Mouse (Mus musculus) lung, embryonic 14.5 days (tissue): Measurements from ENCODE around the gene Tnfrsf19. TPM values are rescaled to one million over a fixed set of nuclear protein-coding genes. Genes with fewer than 3 reads are reported as not detected.

ENCODE experiments used
- ATAC-seq: fragments of 200-750 bp; cut with Nextera tagmentation; 2 replicates; pipeline ENCODE4 v1.8.0; 2017; ENCODE audit warnings: mild to moderate bottlenecking, moderate TSS enrichment, moderate library complexity; ENCODE audit not compliant: insufficient read depth
- DNase-seq: peaks from one replicate; pipeline ENCODE4 v3.0.0-alpha.2; 2015
- H3K27ac ChIP-seq: fragments of 300-500 bp; sonication (generic); 2 replicates; pipeline ENCODE4 v1.5.1; 2014; ENCODE audit warnings: low read depth, mild to moderate bottlenecking, moderate library complexity
- H3K27me3 ChIP-seq: fragments of 300-500 bp; sonication (generic); 2 replicates; pipeline ENCODE4 v1.6.1; 2014; ENCODE audit warnings: low read length, control low read depth; ENCODE audit not compliant: insufficient read depth
- H3K36me3 ChIP-seq: fragments of 300-500 bp; sonication (generic); 2 replicates; pipeline ENCODE4 v1.6.1; 2014; ENCODE audit warnings: control low read depth; ENCODE audit not compliant: insufficient read depth
- H3K4me1 ChIP-seq: fragments of 300-500 bp; sonication (generic); 2 replicates; pipeline ENCODE4 v1.6.1; 2014; ENCODE audit warnings: antibody characterized with exemption, control low read depth; ENCODE audit not compliant: insufficient read depth
- H3K4me2 ChIP-seq: fragments of 300-500 bp; sonication (generic); 2 replicates; pipeline ENCODE4 v1.6.1; 2014; ENCODE audit warnings: mild to moderate bottlenecking
- H3K4me3 ChIP-seq: fragments of 300-500 bp; sonication (generic); 2 replicates; pipeline ENCODE4 v1.5.1; 2014; ENCODE audit warnings: low read depth, low read length
- H3K9ac ChIP-seq: fragments of 300-500 bp; sonication (generic); 2 replicates; pipeline ENCODE4 v1.6.1; 2014
- H3K9me3 ChIP-seq: fragments of 300-500 bp; sonication (generic); 2 replicates; pipeline ENCODE4 v1.6.1; 2016; ENCODE audit warnings: low read depth, low read length, control low read depth
- CTCF ChIP-seq: IDR thresholded peaks from 2 replicates; pipeline ENCODE4 v1.5.1; 2016; ENCODE audit warnings: antibody characterized with exemption, low read depth
- WGBS: fragments of 180-500 bp; shearing (Covaris S2); extraction: QIAGEN DNeasy Blood & Tissue Kit; methylation state at CpG from one replicate; pipeline ENCODE4 v1.1.7; 2014; 5-methylcytosine and 5-hydroxymethylcytosine counted together
- polyA plus RNA-seq: library from polyadenylated mRNA; unstranded; fragments of >200 nt; fragmentation: Nextera tagmentation; extraction: Ambion mirVana; gene quantifications from 2 replicates; pipeline ENCODE4 v1.2.1, GENCODE M21; 2014

Gene Tnfrsf19
- polyA plus RNA-seq, 1 experiment from 2014 or later, result 159 TPM

GRCm38 (mm10) chr14:61003676-61004075, 42.6 kb downstream of the Tnfrsf19 start:
- 82% methylated on average over 6 of the region's 6 CpGs for WGBS
- Histone ChIP-seq H3K36me3 (peaks cover 43% of the 10 kb centered on the region), H3K4me2 (no peak overlapping the region), H3K27ac (no peak overlapping the region), H3K9ac (no peak overlapping the region), H3K9me3 (no peaks in the 10 kb centered on the region), H3K4me1 (no peaks in the 10 kb centered on the region), H3K27me3 (no peaks in the 10 kb centered on the region), H3K4me3 (no peak overlapping the region)
- ATAC-seq (no peak), DNase-seq (no peak)
- no peak for TF ChIP-seq CTCF

GRCm38 (mm10) chr14:61000072-61000471, 46.2 kb downstream of the Tnfrsf19 start:
- ATAC-seq, result no peak
- Histone ChIP-seq H3K9ac (no peak overlapping the region), H3K9me3 (no peaks in the 10 kb centered on the region), H3K4me3 (no peak overlapping the region), H3K4me2 (no peak overlapping the region), H3K4me1 (no peaks in the 10 kb centered on the region), H3K36me3 (peaks cover 52% of the 10 kb centered on the region), H3K27me3 (no peaks in the 10 kb centered on the region), H3K27ac (no peak overlapping the region)
- 82% methylated on average over 5 of the region's 5 CpGs for WGBS
- no peak for TF ChIP-seq CTCF
- DNase-seq, result no peak

DNA sequence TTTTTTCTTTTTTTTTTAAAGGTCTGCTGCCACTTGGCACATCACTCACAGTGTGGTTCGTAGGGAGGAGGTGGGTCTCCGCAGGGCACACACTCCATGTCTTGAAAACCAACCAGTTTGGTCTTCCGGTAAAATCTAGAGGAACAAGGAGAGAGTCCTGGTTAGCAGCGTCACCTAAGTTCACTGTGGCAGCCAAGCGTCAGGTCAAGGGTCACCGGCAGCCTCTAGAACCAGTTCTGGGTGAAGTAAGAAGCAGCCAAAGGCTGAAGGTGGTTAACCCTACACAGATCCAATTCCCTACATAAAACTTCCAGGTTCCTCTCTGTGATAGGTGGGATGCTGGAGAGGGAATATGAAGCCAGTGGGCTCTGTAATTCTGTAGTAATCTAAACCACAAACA, 49.7 kb downstream of the Tnfrsf19 start:
- WGBS, result 66% methylated on average over 6 of the region's 6 CpGs

GRCm38 (mm10) chr14:60993506-60993905, 52.8 kb downstream of the Tnfrsf19 start:
- Histone ChIP-seq H3K36me3 (peaks cover 30% of the 10 kb centered on the region), H3K27me3 (no peaks in the 10 kb centered on the region), H3K27ac (peak overlapping the region; percentile 6), H3K9me3 (no peaks in the 10 kb centered on the region), H3K4me1 (peaks cover 11% of the 10 kb centered on the region), H3K4me3 (no peak overlapping the region), H3K9ac (no peak overlapping the region), H3K4me2 (peak overlapping the region; percentile 14; the same call in 1 of the 2 replicates)
- no peak for TF ChIP-seq CTCF
- whole genome bisulfite sequencing, result 25% methylated on average over 10 of the region's 10 CpGs
- peak; percentile 84 for ATAC-seq
- peak; percentile 74 for DNase-seq

More for the DNA sequence above, 49.7 kb downstream of the Tnfrsf19 start:
- H3K4me3 ChIP-seq, result no peak overlapping the region
- H3K27me3 ChIP-seq, result no peaks in the 10 kb centered on the region
- no peak overlapping the region for H3K27ac ChIP-seq
- ATAC-seq, result no peak
- peaks cover 30% of the 10 kb centered on the region for H3K36me3 ChIP-seq
- no peak overlapping the region for H3K9ac ChIP-seq
- no peaks in the 10 kb centered on the region for H3K9me3 ChIP-seq
- H3K4me2 ChIP-seq, result no peak overlapping the region
- H3K4me1 ChIP-seq, result peaks cover 9% of the 10 kb centered on the region
- DNase-seq, result no peak
- no peak for TF ChIP-seq CTCF

- Histone ChIP-seq H3K27ac (peak overlapping the region; percentile 6), H3K4me3 (no peak overlapping the region), H3K27me3 (no peaks in the 10 kb centered on the region), H3K4me2 (peak overlapping the region; percentile 14; the same call in 1 of the 2 replicates), H3K9me3 (no peaks in the 10 kb centered on the region), H3K36me3 (peaks cover 30% of the 10 kb centered on the region), H3K4me1 (peaks cover 15% of the 10 kb centered on the region), H3K9ac (no peak overlapping the region)
- WGBS, result 59% methylated on average over 3 of the region's 3 CpGs
- ATAC-seq (peak; percentile 36; the same call in 1 of the 2 replicates), DNase-seq (peak; percentile 51)
- TF ChIP-seq CTCF, result no peak
These were observed 53.2 kb downstream of the Tnfrsf19 start for GRCm38 (mm10) chr14:60993092-60993491.

- Histone ChIP-seq H3K36me3 (peaks cover 30% of the 10 kb centered on the region), H3K27ac (no peak overlapping the region), H3K9ac (no peak overlapping the region), H3K27me3 (no peaks in the 10 kb centered on the region), H3K4me3 (no peak overlapping the region), H3K4me1 (peaks cover 16% of the 10 kb centered on the region), H3K9me3 (no peaks in the 10 kb centered on the region), H3K4me2 (no peak overlapping the region)
- no peak for TF ChIP-seq CTCF
- DNase-seq (no peak), ATAC-seq (no peak)
- WGBS, result 77% methylated on average over 4 of the region's 4 CpGs
These were observed 54.1 kb downstream of the Tnfrsf19 start for GRCm38 (mm10) chr14:60992144-60992543.

DNA sequence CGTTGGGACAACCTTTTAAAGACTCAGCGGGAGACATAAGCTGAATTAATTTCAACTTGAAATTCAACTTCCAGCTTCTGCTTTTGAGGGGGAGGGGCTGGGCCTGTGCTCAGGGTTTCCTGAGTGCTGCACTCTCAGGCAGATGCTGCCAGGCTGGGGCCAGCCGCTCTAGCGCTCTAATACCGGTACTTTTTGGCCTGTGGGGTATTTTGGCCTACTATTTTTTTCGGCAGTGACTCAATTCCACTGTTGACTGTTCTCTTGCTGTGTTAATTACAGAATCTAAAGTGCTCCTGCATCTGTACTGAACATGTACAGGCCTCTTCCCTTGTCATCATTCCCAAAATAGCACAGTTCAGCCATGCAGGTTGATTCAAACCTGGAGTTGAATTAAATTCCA, 58.1 kb downstream of the Tnfrsf19 start:
- Histone ChIP-seq H3K4me1 (peaks cover 29% of the 10 kb centered on the region), H3K27me3 (no peaks in the 10 kb centered on the region), H3K27ac (peak overlapping the region; percentile 33; the same call in 1 of the 2 replicates), H3K4me2 (no peak overlapping the region), H3K9ac (no peak overlapping the region), H3K4me3 (no peak overlapping the region), H3K36me3 (peaks cover 12% of the 10 kb centered on the region), H3K9me3 (no peaks in the 10 kb centered on the region)
- ATAC-seq, result no peak
- TF ChIP-seq CTCF, result no peak
- WGBS, result 35% methylated on average over 6 of the region's 6 CpGs
- peak; percentile 35 for DNase-seq
